Mouse (Mus musculus) kidney, embryonic 16.5 days (tissue): ENCODE measurements at regions not wholly inside any gene's neighbourhood (a gene's known extent, or its start where the extent isn't known, plus 50 kb on each side); places are given as distances from the start of the nearest gene placed in this dataset.

Experiments
- ATAC-seq: fragments of 200-750 bp; cut with Nextera tagmentation; 2 replicates; pipeline ENCODE4 v1.8.0; 2017; ENCODE audit warnings: moderate TSS enrichment; ENCODE audit not compliant: low FRiP score, low TSS enrichment
- H3K27ac ChIP-seq: fragments of 300-500 bp; sonication (generic); 2 replicates; pipeline ENCODE4 v1.5.1; 2014; ENCODE audit warnings: low read length
- H3K27me3 ChIP-seq: fragments of 300-500 bp; sonication (generic); 2 replicates; pipeline ENCODE4 v1.6.1; 2014; ENCODE audit warnings: low read length, control low read depth, mixed read lengths; ENCODE audit not compliant: insufficient read depth
- H3K36me3 ChIP-seq: fragments of 300-500 bp; sonication (generic); 2 replicates; pipeline ENCODE4 v1.6.1; 2014; ENCODE audit warnings: low read length, control low read depth, mixed read lengths; ENCODE audit not compliant: insufficient read depth
- H3K4me1 ChIP-seq: fragments of 300-500 bp; sonication (generic); 2 replicates; pipeline ENCODE4 v1.6.1; 2014; ENCODE audit warnings: low read length, control low read depth, mixed read lengths; ENCODE audit not compliant: insufficient read depth
- H3K4me2 ChIP-seq: fragments of 300-500 bp; sonication (generic); replicated peaks from 2 replicates; pipeline ENCODE4 v1.6.1; 2014; ENCODE audit warnings: low read depth, low read length
- H3K4me3 ChIP-seq: fragments of 300-500 bp; sonication (generic); 2 replicates; pipeline ENCODE4 v1.5.1; 2014; ENCODE audit warnings: mild to moderate bottlenecking, low read length
- H3K9ac ChIP-seq: fragments of 300-500 bp; sonication (generic); replicated peaks from 2 replicates; pipeline ENCODE4 v1.6.1; 2014; ENCODE audit warnings: low read length
- H3K9me3 ChIP-seq: fragments of 300-500 bp; sonication (generic); 2 replicates; pipeline ENCODE4 v1.6.1; 2016; ENCODE audit warnings: low read length, control low read depth
- WGBS: fragments of 180-500 bp; shearing (Covaris S2); extraction: QIAGEN DNeasy Blood & Tissue Kit; methylation state at CpG from one replicate; pipeline ENCODE4 v1.1.7; 2014; 5-methylcytosine and 5-hydroxymethylcytosine counted together

DNA sequence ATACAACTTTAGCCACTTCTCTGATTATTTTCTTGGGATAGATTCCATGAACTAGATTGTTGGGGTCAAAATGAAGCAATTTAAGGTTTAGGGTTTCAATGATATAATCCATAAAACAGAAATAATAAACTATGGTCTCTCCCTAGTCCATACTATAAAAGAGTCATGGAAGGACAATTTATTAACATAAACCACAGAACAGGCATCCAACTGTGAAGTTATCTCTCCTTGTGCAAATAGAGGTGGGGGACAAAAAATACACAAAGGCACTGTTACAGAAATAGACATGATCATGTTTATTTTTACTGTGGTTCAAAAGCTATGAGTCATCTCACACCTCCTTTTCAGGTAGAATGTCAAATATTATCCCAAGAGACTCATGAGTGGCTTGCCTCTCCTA lies 503.0 kb upstream of the Slit2 start:
- Histone ChIP-seq H3K4me3 (no peak overlapping the region), H3K9ac (no peak overlapping the region), H3K9me3 (no peaks in the 10 kb centered on the region), H3K36me3 (no peaks in the 10 kb centered on the region), H3K27me3 (no peaks in the 10 kb centered on the region), H3K27ac (no peak overlapping the region), H3K4me1 (no peaks in the 10 kb centered on the region), H3K4me2 (no peak overlapping the region)
- no peak for ATAC-seq

DNA sequence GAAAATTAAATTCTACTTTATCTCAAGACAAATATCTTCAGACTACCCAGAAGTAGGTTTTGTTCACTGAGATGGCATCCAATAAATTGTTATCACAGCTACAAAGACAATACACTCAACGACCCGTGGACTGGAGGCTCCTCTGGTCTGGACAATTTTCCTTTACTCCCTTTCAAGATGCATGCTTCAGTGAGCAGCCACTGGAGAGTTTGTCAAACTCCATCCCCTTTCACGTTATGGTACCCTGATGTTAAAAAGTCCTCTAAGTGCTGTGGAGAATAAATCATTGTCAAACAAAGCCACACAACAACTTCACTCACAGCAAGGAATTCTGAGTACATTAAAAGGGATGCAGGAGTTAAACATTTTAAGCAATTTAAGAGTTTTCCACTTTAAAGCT lies 486.7 kb upstream of the Slit2 start:
- Histone ChIP-seq H3K4me3 (no peak overlapping the region), H3K27ac (no peak overlapping the region), H3K36me3 (no peaks in the 10 kb centered on the region), H3K9me3 (no peaks in the 10 kb centered on the region), H3K4me2 (no peak overlapping the region), H3K9ac (no peak overlapping the region), H3K27me3 (no peaks in the 10 kb centered on the region), H3K4me1 (no peaks in the 10 kb centered on the region)
- peak; percentile 85; the same call in 1 of the 2 replicates for ATAC-seq
- WGBS, result 13% methylated on average over 3 of the region's 3 CpGs

DNA sequence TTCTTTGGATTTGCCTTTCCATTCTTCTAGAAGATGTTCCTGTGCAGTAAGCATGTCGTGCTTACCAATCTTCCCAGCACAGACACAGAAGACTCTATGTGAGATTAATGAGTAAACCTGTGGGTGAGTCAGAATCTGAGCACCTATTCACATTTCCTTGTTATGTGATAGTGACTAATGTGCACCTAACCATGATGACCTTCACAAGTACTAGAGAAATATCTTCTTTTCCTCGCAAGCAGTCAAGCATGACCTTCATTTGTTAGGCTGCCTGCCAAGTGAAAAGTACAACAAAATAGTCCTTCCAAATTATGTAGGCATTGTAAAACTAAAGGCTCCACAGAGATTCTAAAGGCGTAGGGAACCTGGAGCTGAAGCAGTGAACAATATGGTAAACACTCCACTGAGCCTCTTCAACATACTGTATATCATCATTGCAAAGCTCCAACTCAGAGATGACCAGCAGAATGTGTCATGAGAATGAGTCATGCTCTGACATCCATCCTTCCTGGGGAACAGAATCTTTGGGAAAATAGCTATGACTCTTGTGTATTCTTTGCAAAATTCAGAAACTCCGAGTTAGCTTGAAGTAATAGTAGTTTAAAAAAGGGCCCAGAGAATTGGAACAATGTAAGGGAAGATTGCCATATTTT lies 480.0 kb upstream of the Slit2 start:
- Histone ChIP-seq H3K9me3 (no peaks in the 10 kb centered on the region), H3K4me1 (no peaks in the 10 kb centered on the region), H3K27ac (no peak overlapping the region), H3K4me2 (no peak overlapping the region), H3K27me3 (no peaks in the 10 kb centered on the region), H3K4me3 (no peak overlapping the region), H3K36me3 (no peaks in the 10 kb centered on the region), H3K9ac (no peak overlapping the region)
- 58% methylated on average over 4 of the region's 4 CpGs for WGBS
- peak; percentile 51; the same call in 1 of the 2 replicates for ATAC-seq

DNA sequence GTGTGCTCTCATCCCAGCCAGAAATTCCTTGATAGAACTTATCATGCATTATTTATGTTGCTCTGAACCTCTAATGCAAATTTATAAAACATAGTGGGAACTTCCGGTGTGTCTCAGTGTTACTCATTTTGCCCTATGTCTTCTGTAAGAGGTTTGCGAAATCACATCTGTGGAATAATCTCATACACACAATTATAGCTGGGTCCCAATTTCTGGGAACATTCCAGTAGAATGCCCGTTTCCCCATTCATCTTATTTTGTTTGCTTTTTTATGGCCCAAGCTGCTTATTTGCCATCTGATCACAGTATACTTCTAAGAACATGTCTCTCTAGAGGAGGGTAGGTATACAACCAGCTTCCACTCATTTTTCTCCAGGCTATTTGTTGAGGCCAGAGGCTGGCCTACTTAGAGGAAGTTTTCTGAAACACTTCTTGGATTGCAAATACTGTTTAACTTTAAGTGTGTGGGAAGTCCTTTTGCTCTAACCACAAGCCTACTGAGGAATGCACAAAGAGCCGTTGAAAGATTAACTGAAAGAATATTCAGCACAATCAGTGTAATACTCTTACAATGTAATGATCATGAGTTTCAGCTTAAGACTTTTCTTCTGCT lies 474.1 kb upstream of the Slit2 start:
- Histone ChIP-seq H3K27ac (no peak overlapping the region), H3K36me3 (no peaks in the 10 kb centered on the region)
- ATAC-seq, result no peak

DNA sequence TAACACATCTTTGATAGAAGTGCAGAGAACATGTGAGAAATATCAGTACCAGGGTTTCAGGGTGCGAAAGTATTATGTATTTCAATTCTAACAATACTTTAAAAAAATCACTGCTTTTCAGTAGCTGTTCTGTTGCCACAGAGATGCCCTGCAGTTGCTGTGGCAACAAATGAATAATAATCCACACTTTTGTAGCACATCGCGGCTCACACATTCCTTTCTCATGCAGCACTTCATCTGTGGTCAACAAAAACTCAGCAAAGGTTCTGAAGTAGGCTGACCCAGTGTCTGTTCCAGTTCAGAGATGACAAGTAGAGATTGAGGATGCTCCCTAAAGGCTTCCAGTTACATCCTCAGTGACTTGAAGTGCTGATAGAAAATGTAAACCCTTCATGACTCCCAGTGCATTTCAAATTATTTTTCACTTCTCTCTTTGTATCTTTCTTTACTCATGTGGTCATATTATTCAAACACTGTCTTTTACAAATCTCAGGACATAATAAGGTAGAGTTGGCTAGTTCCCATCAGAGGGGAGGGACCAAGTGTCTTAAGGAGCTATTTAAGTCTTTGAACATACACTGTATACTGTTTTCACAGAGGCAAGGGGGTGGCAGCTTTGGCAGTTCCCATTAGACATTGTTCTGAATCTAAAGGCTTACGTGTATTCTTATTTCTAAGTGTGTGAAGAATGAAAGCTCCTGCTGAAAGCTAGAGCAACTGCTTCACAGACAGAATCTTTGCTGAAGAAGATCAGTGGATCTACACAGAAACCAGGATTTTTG lies 460.6 kb upstream of the Slit2 start:
- H3K9me3 ChIP-seq, result no peaks in the 10 kb centered on the region
- H3K4me3 ChIP-seq, result no peak overlapping the region
- no peak overlapping the region for H3K4me2 ChIP-seq
- H3K27ac ChIP-seq, result no peak overlapping the region
- H3K27me3 ChIP-seq, result no peaks in the 10 kb centered on the region
- no peaks in the 10 kb centered on the region for H3K4me1 ChIP-seq
- no peak overlapping the region for H3K9ac ChIP-seq
- no peaks in the 10 kb centered on the region for H3K36me3 ChIP-seq
- 63% methylated on average over 4 of the region's 4 CpGs for WGBS
- no peak for ATAC-seq

More for the DNA sequence above, 474.1 kb upstream of the Slit2 start:
- no peaks in the 10 kb centered on the region for H3K4me1 ChIP-seq
- no peak overlapping the region for H3K4me3 ChIP-seq
- no peak overlapping the region for H3K4me2 ChIP-seq
- H3K9ac ChIP-seq, result no peak overlapping the region
- no peaks in the 10 kb centered on the region for H3K27me3 ChIP-seq
- no peaks in the 10 kb centered on the region for H3K9me3 ChIP-seq
- 83% methylated on average over 4 of the region's 4 CpGs for WGBS

DNA sequence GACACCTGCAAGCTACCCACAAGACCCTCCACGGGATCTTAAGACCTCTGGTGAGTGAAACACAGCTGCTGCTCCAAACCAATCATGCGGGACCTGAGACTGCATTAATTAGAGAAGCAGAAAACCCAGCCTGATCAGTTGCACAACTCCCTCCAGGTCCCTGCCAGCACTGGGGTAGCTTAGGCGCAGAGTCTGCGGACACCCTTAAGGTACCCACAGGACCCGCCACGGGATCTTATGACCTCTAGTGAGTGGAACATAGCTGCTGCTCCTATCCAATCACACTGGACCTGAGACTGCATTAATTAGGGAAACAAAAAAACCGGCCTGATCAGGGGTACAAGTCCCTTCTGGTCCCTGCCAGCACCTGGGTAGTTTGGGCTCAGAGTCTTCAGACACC lies 454.3 kb upstream of the Slit2 start:
- Histone ChIP-seq H3K4me2 (no peak overlapping the region), H3K4me1 (no peaks in the 10 kb centered on the region), H3K9ac (no peak overlapping the region), H3K27me3 (no peaks in the 10 kb centered on the region), H3K9me3 (no peaks in the 10 kb centered on the region), H3K4me3 (no peak overlapping the region), H3K27ac (no peak overlapping the region), H3K36me3 (no peaks in the 10 kb centered on the region)
- 86% methylated on average over 7 of the region's 7 CpGs for WGBS
- peak; percentile 31; the same call in 1 of the 2 replicates for ATAC-seq

DNA sequence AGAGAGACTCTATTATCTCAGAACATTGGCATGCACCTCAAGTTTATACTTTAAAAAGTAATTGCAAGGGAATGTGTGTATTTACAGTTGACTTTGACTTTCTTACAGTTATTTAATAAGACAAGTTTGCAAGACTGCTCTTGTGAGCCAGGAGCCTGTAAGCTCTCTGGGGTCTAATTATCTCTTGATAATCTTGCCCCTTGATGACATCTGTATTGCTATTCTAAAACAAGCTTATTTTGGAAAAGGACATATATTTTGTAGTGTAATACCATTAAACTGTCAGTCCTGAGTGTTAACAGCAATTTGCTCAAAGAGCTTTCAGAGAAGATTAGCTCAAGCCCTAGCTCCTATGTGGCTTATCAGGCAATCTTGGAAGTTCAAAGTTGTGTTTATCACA lies 445.4 kb upstream of the Slit2 start:
- no peaks in the 10 kb centered on the region for H3K27me3 ChIP-seq
- ATAC-seq, result peak; percentile 63; the same call in 1 of the 2 replicates
- H3K9ac ChIP-seq, result no peak overlapping the region
- H3K4me3 ChIP-seq, result no peak overlapping the region
- no peaks in the 10 kb centered on the region for H3K9me3 ChIP-seq
- no peaks in the 10 kb centered on the region for H3K4me1 ChIP-seq
- H3K27ac ChIP-seq, result no peak overlapping the region
- no peak overlapping the region for H3K4me2 ChIP-seq
- H3K36me3 ChIP-seq, result no peaks in the 10 kb centered on the region

DNA sequence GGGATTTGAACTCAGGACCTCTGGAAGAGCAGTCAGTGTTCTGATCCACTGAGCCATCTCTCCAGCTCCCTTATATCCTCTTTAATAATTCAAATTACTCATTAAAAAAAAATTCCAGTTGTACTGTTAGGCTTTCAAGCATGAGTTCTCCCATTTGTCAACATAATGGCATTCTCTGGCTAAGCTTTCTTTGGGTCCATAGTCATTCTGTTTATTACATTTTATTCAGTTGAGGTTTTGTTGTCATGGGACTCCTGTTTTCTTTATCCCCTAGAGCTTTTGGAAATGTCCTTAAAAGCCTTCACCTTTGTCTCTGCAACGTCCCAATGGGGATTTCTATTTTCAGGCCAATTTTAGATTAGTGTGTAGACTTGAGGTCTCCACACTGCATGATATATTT lies 440.7 kb upstream of the Slit2 start:
- Histone ChIP-seq H3K4me1 (no peaks in the 10 kb centered on the region), H3K9ac (no peak overlapping the region), H3K27me3 (no peaks in the 10 kb centered on the region), H3K36me3 (no peaks in the 10 kb centered on the region), H3K9me3 (no peaks in the 10 kb centered on the region), H3K4me2 (no peak overlapping the region), H3K4me3 (no peak overlapping the region), H3K27ac (no peak overlapping the region)
- WGBS, result 79% methylated on average over 1 of the region's 1 CpGs
- ATAC-seq, result no peak

DNA sequence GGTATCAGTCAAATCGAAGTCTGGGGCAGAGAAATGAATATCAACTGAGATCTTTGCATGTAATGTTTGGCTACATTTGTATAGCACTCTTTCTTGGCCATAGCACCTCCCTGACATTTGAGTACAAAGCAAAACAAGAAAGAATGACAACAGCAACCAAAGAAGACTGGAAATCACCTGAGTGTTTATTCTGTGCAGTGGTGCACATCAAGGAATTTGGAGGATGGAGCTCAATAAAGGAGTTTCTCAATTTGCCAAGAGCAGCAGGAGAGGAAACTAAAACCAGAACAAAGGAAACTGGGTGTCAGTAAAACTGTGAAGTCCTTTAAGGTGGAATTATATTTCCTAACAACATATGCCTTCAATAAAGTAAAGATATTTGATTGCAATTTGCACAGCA lies 426.2 kb upstream of the Slit2 start:
- 30% methylated on average over 1 of the region's 1 CpGs for WGBS

More for the DNA sequence above, 426.2 kb upstream of the Slit2 start:
- H3K27me3 ChIP-seq, result no peaks in the 10 kb centered on the region
- no peak overlapping the region for H3K4me2 ChIP-seq
- H3K4me1 ChIP-seq, result no peaks in the 10 kb centered on the region
- no peak overlapping the region for H3K9ac ChIP-seq
- no peak overlapping the region for H3K4me3 ChIP-seq
- H3K27ac ChIP-seq, result no peak overlapping the region
- no peaks in the 10 kb centered on the region for H3K9me3 ChIP-seq
- peak; percentile 90 for ATAC-seq
- no peaks in the 10 kb centered on the region for H3K36me3 ChIP-seq
